Mouse (Mus musculus): ENCODE data around the gene Ube2l3. TPM values are rescaled to one million over a fixed set of nuclear protein-coding genes. Genes with fewer than 3 reads are reported as not detected.
A peak's percentile ranks its signal among the peaks of the same experiment; 100 is the strongest.

Ube2l3 gene
- total and polyA plus RNA-seq, 3 experiments = 137 to 2,006 (median 297) TPM

- peaks cover 17 to 51% of the 10 kb centered on the region in 2 experiments for H3K36me3 ChIP-seq (ENCODE audit: control insufficient read depth in 1 of 2, insufficient read depth in 2 of 2, low read length in 2 of 2)
- H3K9ac ChIP-seq (ENCODE audit: control insufficient read depth, low read depth, low read length, poor library complexity, severe bottlenecking) = no peak overlapping the region
Measured at GRCm38 (mm10) chr16:17179706-17180105, 22.7 kb downstream of the Ube2l3 start.

GRCm38 (mm10) chr16:17177623-17178170 lies 24.8 kb downstream of the Ube2l3 start:
- peaks cover 25 to 41% of the 10 kb centered on the region in 2 experiments for H3K36me3 ChIP-seq (ENCODE audit: control insufficient read depth in 1 of 2, insufficient read depth in 2 of 2, low read length in 2 of 2)
- TF ChIP-seq ZC3H11A (IDR thresholded peaks at IDR 0.05; ENCODE audit: low read depth, low read length) (no peak), TAL1 (IDR thresholded peaks at IDR 0.05; ENCODE audit: low read length) (no peak), MAZ (IDR thresholded peaks at IDR 0.05; ENCODE audit: low read depth, low read length) (no peak), USF1 (IDR thresholded peaks at IDR 0.05; ENCODE audit: low read depth, low read length) (peak; percentile 53; the same call in 1 of the 2 replicates), TBP (IDR thresholded peaks at IDR 0.05; ENCODE audit: low read depth, low read length) (no peak), EP300 (IDR thresholded peaks at IDR 0.05; ENCODE audit: low read depth in 1 of 2, low read length in 2 of 2) (no peak), USF2 (IDR thresholded peaks at IDR 0.05; ENCODE audit: borderline replicate concordance in 1 of 2, insufficient read depth in 1 of 2, low read depth in 1 of 2, low read length in 2 of 2) (no peak)
- no peak overlapping the region for H3K4me3 ChIP-seq (ENCODE audit: control insufficient read depth in 1 of 2, insufficient read depth in 1 of 2, low read depth in 2 of 2, low read length in 2 of 2)
- H3K9ac ChIP-seq (ENCODE audit: control insufficient read depth, low read depth, low read length, poor library complexity, severe bottlenecking) = no peak overlapping the region
- no peaks in the 10 kb centered on the region for H3K9me3 ChIP-seq (replicated peaks; ENCODE audit: insufficient read depth, low read length)
- H3K79me2 ChIP-seq (ENCODE audit: control insufficient read depth, insufficient read depth, low read length, poor library complexity) = peaks cover 38% of the 10 kb centered on the region
- peaks cover 18 to 19% of the 10 kb centered on the region in 2 experiments for H3K4me1 ChIP-seq (ENCODE audit: control insufficient read depth in 1 of 2, insufficient read depth in 2 of 2, low read length in 2 of 2)
- H3K27ac ChIP-seq (ENCODE audit: control insufficient read depth, low read depth, low read length) = no peak overlapping the region
- DNase-seq (ENCODE audit: low read depth, low spot score) = no peak
- no peaks in the 10 kb centered on the region for H3K27me3 ChIP-seq (ENCODE audit: control insufficient read depth in 1 of 2, insufficient read depth in 2 of 2, low read length in 2 of 2)

More at GRCm38 (mm10) chr16:17179706-17180105, 22.7 kb downstream of the Ube2l3 start:
- Histone ChIP-seq H3K27ac (ENCODE audit: control insufficient read depth, low read depth, low read length) (no peak overlapping the region), H3K4me1 (ENCODE audit: control insufficient read depth in 1 of 2, insufficient read depth in 2 of 2, low read length in 2 of 2) (peaks cover 18 to 23% of the 10 kb centered on the region in 2 experiments), H3K9me3 (replicated peaks; ENCODE audit: insufficient read depth, low read length) (no peaks in the 10 kb centered on the region), H3K79me2 (ENCODE audit: control insufficient read depth, insufficient read depth, low read length, poor library complexity) (peaks cover 45% of the 10 kb centered on the region), H3K4me3 (ENCODE audit: control insufficient read depth in 1 of 2, insufficient read depth in 1 of 2, low read depth in 2 of 2, low read length in 2 of 2) (no peak overlapping the region), H3K27me3 (ENCODE audit: control insufficient read depth in 1 of 2, insufficient read depth in 2 of 2, low read length in 2 of 2) (no peaks in the 10 kb centered on the region)
- 0 out of 2 replicates have a peak, but pooled peaks have one; percentile 19 for TF ChIP-seq ETS1 (IDR thresholded peaks at IDR 0.05; ENCODE audit: low read depth, low read length)
- TF ChIP-seq JUND (IDR thresholded peaks at IDR 0.05; ENCODE audit: low read depth, low read length) = no peak
- peak; percentile 31; the same call in 1 of the 2 replicates for TF ChIP-seq GATA1 (IDR thresholded peaks at IDR 0.05; ENCODE audit: low read depth, low read length)
- no peak for TF ChIP-seq POLR2AphosphoS2 (IDR thresholded peaks at IDR 0.05; ENCODE audit: low read length)
- no peak for TF ChIP-seq CTCF (IDR thresholded peaks at IDR 0.05 in 2 of 3, conservative IDR thresholded peaks at IDR 0.05 in 1 of 3; ENCODE audit: control insufficient read depth in 1 of 3, insufficient read depth in 1 of 3, low read depth in 2 of 3, low read length in 3 of 3, poor library complexity in 1 of 3, severe bottlenecking in 1 of 3)
- DNase-seq (ENCODE audit: low read depth, low spot score) = peak; percentile 30

GRCm38 (mm10) chr16:17175765-17176164 lies 26.7 kb downstream of the Ube2l3 start:
- peaks cover 32% of the 10 kb centered on the region for H3K79me2 ChIP-seq (ENCODE audit: control insufficient read depth, insufficient read depth, low read length, poor library complexity)
- peaks cover 27 to 29% of the 10 kb centered on the region in 2 experiments for H3K36me3 ChIP-seq (ENCODE audit: control insufficient read depth in 1 of 2, insufficient read depth in 2 of 2, low read length in 2 of 2)
- no peak for DNase-seq (ENCODE audit: low read depth, low spot score)
- no peak overlapping the region for H3K27ac ChIP-seq (ENCODE audit: control insufficient read depth, low read depth, low read length)
- H3K27me3 ChIP-seq (ENCODE audit: control insufficient read depth in 1 of 2, insufficient read depth in 2 of 2, low read length in 2 of 2) = no peaks in the 10 kb centered on the region
- H3K9ac ChIP-seq (ENCODE audit: control insufficient read depth, low read depth, low read length, poor library complexity, severe bottlenecking) = no peak overlapping the region
- H3K9me3 ChIP-seq (replicated peaks; ENCODE audit: insufficient read depth, low read length) = no peaks in the 10 kb centered on the region
- no peak for TF ChIP-seq TBP (IDR thresholded peaks at IDR 0.05; ENCODE audit: low read depth, low read length)
- no peak for TF ChIP-seq MYC (IDR thresholded peaks at IDR 0.05; ENCODE audit: low read depth, low read length)
- no peak for TF ChIP-seq ZNF384 (IDR thresholded peaks at IDR 0.05; ENCODE audit: low read depth, low read length)
- TF ChIP-seq SIN3A (IDR thresholded peaks at IDR 0.05; ENCODE audit: low read length) = no peak
- no peak for TF ChIP-seq CHD2 (IDR thresholded peaks at IDR 0.05; ENCODE audit: low read length)
- TF ChIP-seq USF2 (IDR thresholded peaks at IDR 0.05; ENCODE audit: borderline replicate concordance in 1 of 2, insufficient read depth in 1 of 2, low read depth in 1 of 2, low read length in 2 of 2) = no peak
- no peak for TF ChIP-seq MYB (IDR thresholded peaks at IDR 0.05; ENCODE audit: low read depth, low read length)
- TF ChIP-seq GABPA (IDR thresholded peaks at IDR 0.05; ENCODE audit: low read depth, low read length) = no peak
- TF ChIP-seq USF1 (IDR thresholded peaks at IDR 0.05; ENCODE audit: low read depth, low read length) = no peak
- TF ChIP-seq MAZ (IDR thresholded peaks at IDR 0.05; ENCODE audit: low read depth, low read length) = no peak
- H3K4me3 ChIP-seq (ENCODE audit: control insufficient read depth in 1 of 2, insufficient read depth in 1 of 2, low read depth in 2 of 2, low read length in 2 of 2) = no peak overlapping the region
- peaks cover 8 to 9% of the 10 kb centered on the region in 2 experiments for H3K4me1 ChIP-seq (ENCODE audit: control insufficient read depth in 1 of 2, insufficient read depth in 2 of 2, low read length in 2 of 2)
